Mouse (Mus musculus): Measurements from ENCODE around the gene Syndig1l. TPM values are rescaled to one million over a fixed set of nuclear protein-coding genes. Genes with fewer than 3 reads are reported as not detected.

Gene Syndig1l
- polyA plus RNA-seq, 1 experiment from 2014 or later = not detected

GRCm38 (mm10) chr12:84687531-84687930, 11.1 kb downstream of the Syndig1l start:
- H3K4me2 ChIP-seq (replicated peaks; ENCODE audit: low read depth) = no peak overlapping the region
- ATAC-seq (ENCODE audit: low FRiP score, low TSS enrichment) = no peak
- no peak for DNase-seq (ENCODE audit: low spot score)
- no peak overlapping the region for H3K4me3 ChIP-seq (ENCODE audit: low read depth, low read length)
- H3K36me3 ChIP-seq (ENCODE audit: control insufficient read depth, insufficient read depth, low read length) = no peaks in the 10 kb centered on the region
- H3K27me3 ChIP-seq (ENCODE audit: control insufficient read depth, insufficient read depth, low read length) = no peaks in the 10 kb centered on the region
- no peak overlapping the region for H3K27ac ChIP-seq (replicated peaks)
- H3K4me1 ChIP-seq (replicated peaks; ENCODE audit: control insufficient read depth, insufficient read depth) = no peaks in the 10 kb centered on the region
- no peak for TF ChIP-seq CTCF (IDR thresholded peaks at IDR 0.05; ENCODE audit: low read depth)
- no peak for TF ChIP-seq EP300 (optimal IDR thresholded peaks at IDR 0.05)
- H3K9ac ChIP-seq (ENCODE audit: low read length) = no peak overlapping the region
- H3K9me3 ChIP-seq (ENCODE audit: control insufficient read depth, low read length) = no peaks in the 10 kb centered on the region
- 78% methylated on average over 4 of the region's 4 CpGs for WGBS

- 45% methylated on average over 4 of the region's 4 CpGs for WGBS
- no peak for ATAC-seq (ENCODE audit: low FRiP score, low TSS enrichment)
- no peak overlapping the region for H3K9ac ChIP-seq (ENCODE audit: low read length)
Measured at GRCm38 (mm10) chr12:84686176-84686575, 12.5 kb downstream of the Syndig1l start.

GRCm38 (mm10) chr12:84684569-84684968, 14.1 kb downstream of the Syndig1l start:
- no peak overlapping the region for H3K9ac ChIP-seq (ENCODE audit: low read length)
- H3K36me3 ChIP-seq (ENCODE audit: control insufficient read depth, insufficient read depth, low read length) = no peaks in the 10 kb centered on the region
- TF ChIP-seq CTCF (IDR thresholded peaks at IDR 0.05; ENCODE audit: low read depth) (no peak), EP300 (optimal IDR thresholded peaks at IDR 0.05) (no peak)
- no peaks in the 10 kb centered on the region for H3K4me1 ChIP-seq (replicated peaks; ENCODE audit: control insufficient read depth, insufficient read depth)
- DNase-seq (ENCODE audit: low spot score) = no peak
- no peak overlapping the region for H3K4me2 ChIP-seq (replicated peaks; ENCODE audit: low read depth)
- ATAC-seq (ENCODE audit: low FRiP score, low TSS enrichment) = no peak
- H3K9me3 ChIP-seq (ENCODE audit: control insufficient read depth, low read length) = no peaks in the 10 kb centered on the region
- no peak overlapping the region for H3K4me3 ChIP-seq (ENCODE audit: low read depth, low read length)
- WGBS = 58% methylated on average over 7 of the region's 7 CpGs
- no peak overlapping the region for H3K27ac ChIP-seq (replicated peaks)
- no peaks in the 10 kb centered on the region for H3K27me3 ChIP-seq (ENCODE audit: control insufficient read depth, insufficient read depth, low read length)

More at GRCm38 (mm10) chr12:84686176-84686575, 12.5 kb downstream of the Syndig1l start:
- Histone ChIP-seq H3K27me3 (ENCODE audit: control insufficient read depth, insufficient read depth, low read length) (no peaks in the 10 kb centered on the region), H3K9me3 (ENCODE audit: control insufficient read depth, low read length) (no peaks in the 10 kb centered on the region), H3K27ac (replicated peaks) (no peak overlapping the region), H3K4me2 (replicated peaks; ENCODE audit: low read depth) (no peak overlapping the region), H3K4me1 (replicated peaks; ENCODE audit: control insufficient read depth, insufficient read depth) (no peaks in the 10 kb centered on the region), H3K36me3 (ENCODE audit: control insufficient read depth, insufficient read depth, low read length) (no peaks in the 10 kb centered on the region), H3K4me3 (ENCODE audit: low read depth, low read length) (no peak overlapping the region)
- DNase-seq (ENCODE audit: low spot score) = no peak
- TF ChIP-seq EP300 (optimal IDR thresholded peaks at IDR 0.05) = no peak
- no peak for TF ChIP-seq CTCF (IDR thresholded peaks at IDR 0.05; ENCODE audit: low read depth)

- no peak overlapping the region for H3K4me3 ChIP-seq (ENCODE audit: low read depth, low read length)
- DNase-seq (ENCODE audit: low spot score) (no peak), ATAC-seq (ENCODE audit: low FRiP score, low TSS enrichment) (no peak)
- H3K4me1 ChIP-seq (replicated peaks; ENCODE audit: control insufficient read depth, insufficient read depth) = no peaks in the 10 kb centered on the region
- H3K9me3 ChIP-seq (ENCODE audit: control insufficient read depth, low read length) = no peaks in the 10 kb centered on the region
- H3K27me3 ChIP-seq (ENCODE audit: control insufficient read depth, insufficient read depth, low read length) = no peaks in the 10 kb centered on the region
- no peak overlapping the region for H3K9ac ChIP-seq (ENCODE audit: low read length)
- H3K4me2 ChIP-seq (replicated peaks; ENCODE audit: low read depth) = no peak overlapping the region
- H3K27ac ChIP-seq (replicated peaks) = no peak overlapping the region
- TF ChIP-seq CTCF (IDR thresholded peaks at IDR 0.05; ENCODE audit: low read depth) (no peak), EP300 (optimal IDR thresholded peaks at IDR 0.05) (no peak)
- WGBS = 74% methylated on average over 3 of the region's 3 CpGs
- no peaks in the 10 kb centered on the region for H3K36me3 ChIP-seq (ENCODE audit: control insufficient read depth, insufficient read depth, low read length)
Measured at GRCm38 (mm10) chr12:84676011-84676410, 22.6 kb downstream of the Syndig1l start.

- Histone ChIP-seq H3K27ac (replicated peaks) (no peak overlapping the region), H3K27me3 (ENCODE audit: control insufficient read depth, insufficient read depth, low read length) (no peaks in the 10 kb centered on the region), H3K9me3 (ENCODE audit: control insufficient read depth, low read length) (no peaks in the 10 kb centered on the region), H3K36me3 (ENCODE audit: control insufficient read depth, insufficient read depth, low read length) (no peaks in the 10 kb centered on the region), H3K4me2 (replicated peaks; ENCODE audit: low read depth) (no peak overlapping the region), H3K4me1 (replicated peaks; ENCODE audit: control insufficient read depth, insufficient read depth) (no peaks in the 10 kb centered on the region), H3K4me3 (ENCODE audit: low read depth, low read length) (no peak overlapping the region), H3K9ac (ENCODE audit: low read length) (no peak overlapping the region)
- DNase-seq (ENCODE audit: low spot score) (no peak), ATAC-seq (ENCODE audit: low FRiP score, low TSS enrichment) (no peak)
- 29% methylated on average over 14 of the region's 14 CpGs for WGBS
- TF ChIP-seq EP300 (optimal IDR thresholded peaks at IDR 0.05) (no peak), CTCF (IDR thresholded peaks at IDR 0.05; ENCODE audit: low read depth) (no peak)
Measured at GRCm38 (mm10) chr12:84674666-84675526, 23.7 kb downstream of the Syndig1l start.

- Histone ChIP-seq H3K27ac (replicated peaks) (no peak overlapping the region), H3K4me2 (replicated peaks; ENCODE audit: low read depth) (no peak overlapping the region), H3K9me3 (ENCODE audit: control insufficient read depth, low read length) (no peaks in the 10 kb centered on the region), H3K4me3 (ENCODE audit: low read depth, low read length) (no peak overlapping the region), H3K27me3 (ENCODE audit: control insufficient read depth, insufficient read depth, low read length) (no peaks in the 10 kb centered on the region), H3K9ac (ENCODE audit: low read length) (no peak overlapping the region), H3K4me1 (replicated peaks; ENCODE audit: control insufficient read depth, insufficient read depth) (no peaks in the 10 kb centered on the region), H3K36me3 (ENCODE audit: control insufficient read depth, insufficient read depth, low read length) (no peaks in the 10 kb centered on the region)
- TF ChIP-seq CTCF (IDR thresholded peaks at IDR 0.05; ENCODE audit: low read depth) = no peak
- TF ChIP-seq EP300 (optimal IDR thresholded peaks at IDR 0.05) = no peak
- ATAC-seq (ENCODE audit: low FRiP score, low TSS enrichment) = no peak
- WGBS = 13% methylated on average over 10 of the region's 10 CpGs
- DNase-seq (ENCODE audit: low spot score) = no peak
Measured at GRCm38 (mm10) chr12:84671646-84672045, 27.0 kb downstream of the Syndig1l start.

All from stomach, postnatal 0 days (tissue).